Mouse (Mus musculus) lung, adult 2 months (tissue): Measurements from ENCODE around the gene Rab7.
"Not testable (repeated sequence)": the region's sequence is repeated elsewhere in the genome, so short reads cannot be mapped to it uniquely, and the experiment has no call there.

Experiments used
- CTCF ChIP-seq: fragments of 200-500 bp; IDR thresholded peaks from 2 replicates; pipeline ENCODE4 v1.5.1; 2011; ENCODE audit warnings: mild to moderate bottlenecking, low read length, control low read depth; ENCODE audit not compliant: insufficient read depth
- POLR2A ChIP-seq: fragments of 200-500 bp; IDR thresholded peaks from 2 replicates; pipeline ENCODE4 v1.6.1; 2011; ENCODE audit warnings: low read depth, mild to moderate bottlenecking, control low read depth, low read length, borderline replicate concordance; ENCODE audit errors: extremely low read depth

GRCm38 (mm10) chr6:87962457-87962856 lies 82.6 kb downstream of the Rab7 start:
- not testable (repeated sequence) for TF ChIP-seq POLR2A, CTCF
